Mouse (Mus musculus): ENCODE data around the gene Actg2. TPM values are rescaled to one million over a fixed set of nuclear protein-coding genes. Genes with fewer than 3 reads are reported as not detected.
"Not testable (repeated sequence)": the region's sequence is repeated elsewhere in the genome, so short reads cannot be mapped to it uniquely, and the experiment has no call there.

The Actg2 gene
- 1 to 10 TPM in 1 of 2 experiments, under 1 TPM in 1; 0.40 to 1.6 TPM for total RNA-seq (2021)
- long read RNA-seq, experiment 1, result 0 reads
- long read RNA-seq, experiment 2, partial matches to known transcripts, result 0 of 1 reads
- long read RNA-seq, experiment 2, other reads (novel, unspliced or antisense), result 0 of 1 reads

DNA sequence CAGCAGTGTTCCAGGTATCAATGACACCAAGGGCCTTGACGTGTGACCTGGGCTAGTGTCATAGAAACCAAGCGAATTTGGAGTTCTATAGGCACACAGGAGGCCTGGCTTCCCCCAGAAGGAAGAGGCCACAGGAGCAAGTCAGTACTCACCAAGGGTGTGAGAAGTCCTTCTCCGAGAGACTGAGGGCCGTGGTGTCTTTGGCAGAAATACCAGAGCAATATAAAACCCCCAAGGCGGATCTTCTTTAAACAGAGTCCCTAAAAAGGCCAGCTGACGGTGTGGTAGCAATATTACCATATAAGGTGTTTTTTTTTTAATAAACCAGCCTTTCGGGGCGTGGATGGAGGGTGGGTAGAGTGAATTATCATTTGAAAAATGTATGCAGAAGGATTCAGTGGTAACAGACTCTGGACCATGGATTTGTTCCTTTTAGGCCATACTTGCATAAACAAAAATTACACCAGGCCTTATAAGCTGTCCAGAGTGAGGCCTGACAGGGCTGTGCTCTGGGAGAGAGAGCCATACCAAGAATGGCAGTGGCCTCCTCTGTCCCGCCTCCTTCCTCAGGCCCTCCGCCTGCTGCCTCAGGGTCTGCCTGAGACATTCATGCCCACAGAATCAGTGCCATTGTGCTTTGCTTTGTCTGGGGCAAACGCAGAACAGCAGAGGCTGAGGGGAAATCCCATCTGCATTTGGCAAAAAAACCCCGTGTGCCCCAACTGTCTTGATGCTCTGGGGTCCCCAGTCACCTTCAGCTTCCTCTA lies at the start of gene Actg2:
Actg2 (minus strand) TSS at position 238 of the 767 bp plus-strand sequence.
- no peak for DNase-seq (ENCODE audit: low spot score)

DNA sequence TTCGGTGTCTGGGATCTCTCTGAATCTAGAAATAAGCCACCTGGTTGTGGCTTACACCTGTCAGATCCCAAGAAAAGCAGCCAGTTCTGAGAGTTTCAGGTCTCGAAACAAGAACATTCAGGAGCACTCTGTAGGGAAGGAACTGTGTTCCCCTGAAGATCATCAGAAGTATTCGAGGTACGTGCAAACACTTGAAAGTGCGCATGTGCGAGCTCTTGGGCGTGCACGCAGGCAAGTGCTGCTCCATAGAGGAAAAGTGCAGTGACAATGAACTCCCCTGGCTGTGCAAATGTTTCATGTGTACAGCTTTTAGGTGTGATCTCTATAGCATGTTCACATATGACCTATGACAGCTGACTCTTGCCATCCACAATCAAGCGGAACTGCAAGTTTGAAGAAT lies 49.3 kb upstream of the Actg2 start:
- not testable (repeated sequence) for DNase-seq (ENCODE audit: low spot score)

GRCm38 (mm10) chr6:83583591-83583990 lies 47.5 kb upstream of the Actg2 start:
- no peak for DNase-seq (ENCODE audit: low spot score)

- DNase-seq (ENCODE audit: low spot score), result peak; percentile 30
Observed at GRCm38 (mm10) chr6:83582938-83583270, 46.8 kb upstream of the Actg2 start.

- DNase-seq (ENCODE audit: low spot score), result no peak
Observed at GRCm38 (mm10) chr6:83582135-83582937, 46.3 kb upstream of the Actg2 start.

DNA sequence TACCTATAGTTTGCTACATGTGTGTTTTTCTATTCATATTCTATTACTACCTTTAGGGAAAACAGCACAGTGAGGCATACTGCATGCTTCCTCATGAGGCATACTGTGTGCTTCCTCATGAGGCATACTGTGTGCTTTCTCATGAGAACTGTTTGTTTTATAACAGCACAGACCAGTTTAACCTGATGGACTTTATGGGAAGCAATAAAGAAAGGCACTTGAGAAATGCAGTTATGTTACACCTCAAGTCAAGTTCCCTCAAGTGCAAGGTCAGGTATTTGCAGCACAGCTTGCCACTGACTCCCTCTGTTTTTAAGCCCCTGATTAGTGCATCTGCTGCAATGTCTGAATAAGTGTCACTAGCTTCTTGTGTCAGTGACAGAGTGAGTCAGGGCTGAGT lies 41.5 kb upstream of the Actg2 start:
- no peak for DNase-seq (ENCODE audit: low spot score)

DNA sequence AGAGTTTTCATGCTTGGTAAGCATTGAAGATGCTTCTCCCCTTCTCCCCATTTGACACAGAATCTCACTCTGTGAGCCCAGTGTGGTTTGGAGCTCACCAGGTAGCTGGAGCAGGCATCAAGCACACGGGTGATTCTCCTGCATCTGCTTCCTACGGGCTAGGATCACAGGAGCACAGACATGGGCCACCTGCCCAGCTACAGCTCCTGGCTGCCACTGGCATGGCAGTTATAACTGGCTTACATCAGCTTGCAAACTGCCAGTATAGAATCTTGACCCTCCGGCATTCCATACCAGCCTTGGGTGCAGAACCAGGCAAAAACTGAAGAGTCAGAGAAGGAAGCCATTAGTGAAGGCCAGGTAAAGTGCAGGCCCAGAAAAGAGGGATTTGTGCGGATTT lies 39.5 kb upstream of the Actg2 start:
- no peak for DNase-seq (ENCODE audit: low spot score)

DNA sequence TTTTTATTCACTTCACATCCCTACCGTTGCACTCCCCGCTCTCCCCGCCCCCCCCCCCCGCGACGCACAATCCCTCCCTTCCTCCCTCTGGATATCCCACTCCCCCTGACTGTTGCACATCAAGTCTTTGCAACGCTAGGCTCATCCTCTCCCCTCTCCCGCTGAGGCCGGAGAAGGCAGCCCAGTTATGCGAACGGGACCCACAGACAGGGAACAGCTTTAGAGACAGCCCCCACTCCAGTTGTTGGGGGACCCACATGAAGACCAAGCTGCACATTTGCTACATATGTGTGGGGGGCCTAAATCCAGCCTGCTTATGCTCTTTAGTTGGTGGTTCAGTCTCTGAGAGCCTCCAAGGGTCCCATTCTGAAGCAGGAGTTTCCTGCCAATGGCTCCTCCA lies 36.6 kb upstream of the Actg2 start, which contains the start of gene Stambp:
Stambp (minus strand) TSS at position 59 of the 400 bp plus-strand sequence.
- no peak for DNase-seq (ENCODE audit: low spot score)

GRCm38 (mm10) chr6:83571840-83572667 lies 36.0 kb upstream of the Actg2 start:
- peak; percentile 91 for DNase-seq (ENCODE audit: low spot score)

- no peak for DNase-seq (ENCODE audit: low spot score)
Observed at GRCm38 (mm10) chr6:83568901-83569862, 33.1 kb upstream of the Actg2 start.

GRCm38 (mm10) chr6:83555972-83556371 lies 19.9 kb upstream of the Actg2 start:
- no peak for DNase-seq (ENCODE audit: low spot score)

DNA sequence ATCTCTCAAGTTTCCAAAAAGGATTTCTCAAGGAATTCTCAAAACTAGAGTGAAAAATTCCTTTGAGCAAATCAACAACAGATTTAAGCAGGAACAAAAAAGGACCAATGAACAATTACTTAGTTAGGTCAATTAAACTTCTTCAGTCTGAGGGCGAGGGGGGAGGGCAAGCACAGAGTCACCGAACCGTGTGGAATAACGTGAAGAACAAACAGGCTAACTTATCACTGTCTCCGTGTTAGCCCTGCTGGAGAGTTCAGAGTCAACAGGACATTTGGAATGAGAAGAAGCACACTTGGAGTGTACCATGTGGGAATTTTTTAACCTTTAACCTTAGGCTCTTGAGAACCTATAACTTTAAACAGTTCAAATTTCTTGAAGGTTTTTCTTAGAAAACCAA lies 12.3 kb upstream of the Actg2 start:
- no peak for DNase-seq (ENCODE audit: low spot score)

DNA sequence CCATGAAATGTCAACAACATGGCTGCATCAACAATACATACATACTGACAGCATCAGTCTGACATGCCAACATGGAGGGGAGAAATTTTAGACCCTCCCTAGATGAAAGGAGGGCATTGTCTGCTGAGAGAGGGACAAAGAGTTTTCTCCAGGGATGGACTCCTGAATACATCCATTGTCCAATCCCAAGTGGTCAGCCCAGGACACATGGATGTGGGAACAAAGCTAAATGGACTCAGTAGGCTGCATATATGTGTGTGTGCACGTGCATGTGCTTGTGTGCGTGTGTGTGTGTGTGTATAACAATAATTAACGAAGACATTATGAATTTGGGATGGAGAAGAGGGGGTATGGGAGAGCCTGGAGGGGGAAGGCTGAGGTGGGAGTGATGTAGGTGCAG lies 9.7 kb upstream of the Actg2 start:
- no peak for DNase-seq (ENCODE audit: low spot score)

GRCm38 (mm10) chr6:83541756-83542456 lies 5.8 kb upstream of the Actg2 start:
- DNase-seq (ENCODE audit: low spot score), result peak; percentile 11

- no peak for DNase-seq (ENCODE audit: low spot score)
Observed at GRCm38 (mm10) chr6:83540017-83540416, 4.0 kb upstream of the Actg2 start.

DNA sequence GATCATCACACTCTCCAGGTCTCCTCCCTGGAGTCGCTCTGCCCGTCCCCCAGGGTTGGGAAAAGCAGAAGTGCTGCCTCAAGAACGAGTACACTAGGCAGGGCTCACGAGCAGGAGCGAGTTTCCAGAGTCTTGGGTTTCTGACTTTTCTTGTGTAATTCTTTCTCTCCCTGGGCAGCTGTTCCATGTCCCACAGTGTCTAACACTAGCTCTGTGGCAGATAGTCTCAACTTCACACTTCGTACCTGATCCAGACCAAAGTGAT lies 662 bp upstream of the Actg2 start:
- DNase-seq (ENCODE audit: low spot score), result no peak

- no peak for DNase-seq (ENCODE audit: low spot score)
Observed at GRCm38 (mm10) chr6:83532608-83533007, 3.5 kb downstream of the Actg2 start.

- no peak for DNase-seq (ENCODE audit: low spot score)
Observed at GRCm38 (mm10) chr6:83523194-83523593, 12.9 kb downstream of the Actg2 start.

DNA sequence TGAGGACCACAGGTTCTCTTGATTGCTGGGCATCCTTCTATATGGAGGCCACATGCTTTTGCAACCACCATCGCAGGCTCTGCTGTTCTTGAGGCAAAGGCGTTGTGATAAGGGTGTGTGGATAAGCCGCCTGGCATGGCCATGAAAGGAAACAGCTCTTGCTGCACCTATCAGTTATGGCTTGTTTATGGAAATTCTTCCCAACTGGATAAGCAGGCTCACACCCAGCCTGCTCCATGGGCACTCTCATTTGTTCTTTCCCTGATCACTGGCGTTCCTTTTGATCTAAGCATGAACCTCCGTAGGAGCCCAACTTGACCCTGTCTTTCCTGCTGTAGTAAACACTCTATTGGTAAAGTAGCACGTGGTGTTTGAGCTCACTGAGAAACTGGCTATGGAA lies 14.3 kb downstream of the Actg2 start:
- no peak for DNase-seq (ENCODE audit: low spot score)

- DNase-seq (ENCODE audit: low spot score), result no peak
Observed at GRCm38 (mm10) chr6:83518637-83519036, 17.4 kb downstream of the Actg2 start.

All from gastrocnemius, adult 18-20 months (tissue).